Mouse (Mus musculus) lung, adult 2 months (tissue): Measurements from ENCODE around the gene Plekhh3.
A peak's percentile ranks its signal among the peaks of the same experiment; 100 is the strongest.

Experiments used
- CTCF ChIP-seq: fragments of 200-500 bp; IDR thresholded peaks from 2 replicates; pipeline ENCODE4 v1.5.1; 2011; ENCODE audit warnings: mild to moderate bottlenecking, low read length, control low read depth; ENCODE audit not compliant: insufficient read depth
- POLR2A ChIP-seq: fragments of 200-500 bp; IDR thresholded peaks from 2 replicates; pipeline ENCODE4 v1.6.1; 2011; ENCODE audit warnings: low read depth, mild to moderate bottlenecking, control low read depth, low read length, borderline replicate concordance; ENCODE audit errors: extremely low read depth

DNA sequence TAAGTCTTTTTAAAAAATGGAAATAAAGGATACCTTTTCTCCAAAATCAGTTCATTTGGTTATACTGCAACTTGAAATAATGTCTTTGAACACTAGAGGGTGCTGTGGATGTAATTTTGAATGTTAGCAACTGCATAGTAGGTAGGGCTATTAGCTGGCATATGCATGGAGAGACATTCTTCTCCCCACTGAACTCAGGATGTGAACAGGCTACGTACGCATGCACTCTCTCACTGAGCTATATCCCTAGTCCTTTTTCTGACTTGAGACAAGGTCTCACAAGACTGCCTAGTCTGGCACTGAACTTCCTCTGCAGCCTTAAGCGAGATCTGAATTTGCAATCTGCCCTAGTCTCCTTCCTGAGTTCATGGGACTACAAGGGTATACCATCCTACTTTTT lies 40.8 kb upstream of the Plekhh3 start:
- TF ChIP-seq POLR2A (no peak), CTCF (peak; percentile 47; the same call in 1 of the 2 replicates)
